Mouse (Mus musculus) small intestine, adult 2 months (tissue): ENCODE data around the gene Lrguk. TPM values are rescaled to one million over a fixed set of nuclear protein-coding genes. Genes with fewer than 3 reads are reported as not detected.

Experiments used
- H3K27ac ChIP-seq: fragments of 200-500 bp; 2 replicates; pipeline ENCODE4 v1.5.1; 2012; ENCODE audit warnings: low read depth, low read length, control low read depth, inconsistent platforms; ENCODE audit not compliant: insufficient read depth
- H3K27me3 ChIP-seq: fragments of 200-500 bp; 2 replicates; pipeline ENCODE4 v1.6.1; 2012; ENCODE audit warnings: mild to moderate bottlenecking, moderate library complexity, low read length, inconsistent platforms; ENCODE audit not compliant: control insufficient read depth, insufficient read depth
- H3K36me3 ChIP-seq: fragments of 200-500 bp; 2 replicates; pipeline ENCODE4 v1.6.1; 2012; ENCODE audit warnings: mild to moderate bottlenecking, low read length, control low read depth, inconsistent platforms; ENCODE audit not compliant: control insufficient read depth, insufficient read depth
- H3K4me1 ChIP-seq: fragments of 200-500 bp; 2 replicates; pipeline ENCODE4 v1.6.1; 2012; ENCODE audit warnings: low read length, inconsistent platforms, mixed read lengths; ENCODE audit not compliant: control insufficient read depth, insufficient read depth, insufficient read length
- H3K4me3 ChIP-seq: fragments of 200-500 bp; 2 replicates; pipeline ENCODE4 v1.5.1; 2012; ENCODE audit warnings: low read depth, mild to moderate bottlenecking, control low read depth, inconsistent platforms, low read length, moderate library complexity
- CTCF ChIP-seq: fragments of 200-500 bp; IDR thresholded peaks from 2 replicates; pipeline ENCODE4 v1.5.1; 2012; ENCODE audit warnings: low read depth, mild to moderate bottlenecking, control low read depth, inconsistent platforms, low read length, moderate library complexity, mixed read lengths; ENCODE audit not compliant: insufficient replicate concordance, insufficient read length; ENCODE audit errors: extremely low read depth
- POLR2A ChIP-seq: fragments of 200-500 bp; IDR thresholded peaks from 2 replicates; pipeline ENCODE4 v1.6.1; 2012; ENCODE audit warnings: low read depth, mild to moderate bottlenecking, control low read depth, inconsistent platforms, low read length, moderate library complexity
- WGBS: fragments of 180-500 bp; shearing (Covaris S2); methylation state at CpG from one replicate; pipeline ENCODE4 v1.1.7; 2018; 5-methylcytosine and 5-hydroxymethylcytosine counted together
- polyA plus RNA-seq: library from polyadenylated mRNA; depleted of rRNA; stranded (reverse); fragments of >200 nt; gene quantifications from 2 replicates; pipeline ENCODE4 v1.2.3, GENCODE M21; 2012; rRNA removed

The Lrguk gene
- polyA plus RNA-seq: not detected in 2 replicates

- WGBS: 6% methylated on average over 32 of the region's 32 CpGs
- no peaks in the 10 kb centered on the region for H3K36me3 ChIP-seq
- peak within 1 kb of the TSS; percentile 78 for H3K4me3 ChIP-seq
- TF ChIP-seq POLR2A (no peak), CTCF (0 out of 2 replicates have a peak, but pooled peaks have one; percentile 11)
- peaks cover 5% of the 10 kb centered on the region; the same call in 1 of the 2 replicates for H3K4me1 ChIP-seq
- no peak within 1 kb of the TSS for H3K27ac ChIP-seq
- no peaks in the 10 kb centered on the region for H3K27me3 ChIP-seq
Observed at GRCm38 (mm10) chr6:34028933-34029745, at the start of gene Lrguk. TSS of gene Lrguk (plus strand) at chr6:34029448.

GRCm38 (mm10) chr6:33982709-33983108, 46.5 kb upstream of the Lrguk start:
- Histone ChIP-seq H3K4me3 (no peak overlapping the region), H3K27me3 (no peaks in the 10 kb centered on the region), H3K4me1 (no peaks in the 10 kb centered on the region), H3K36me3 (no peaks in the 10 kb centered on the region), H3K27ac (no peak overlapping the region)
- TF ChIP-seq CTCF: no peak
- TF ChIP-seq POLR2A: no peak
- WGBS: 81% methylated on average over 9 of the region's 9 CpGs

GRCm38 (mm10) chr6:33987132-33987531, 42.1 kb upstream of the Lrguk start:
- 76% methylated on average over 5 of the region's 5 CpGs for WGBS
- Histone ChIP-seq H3K4me3 (no peak overlapping the region), H3K4me1 (no peaks in the 10 kb centered on the region), H3K36me3 (no peaks in the 10 kb centered on the region), H3K27ac (no peak overlapping the region), H3K27me3 (no peaks in the 10 kb centered on the region)
- TF ChIP-seq POLR2A: no peak
- no peak for TF ChIP-seq CTCF

GRCm38 (mm10) chr6:33992213-33993034, 36.8 kb upstream of the Lrguk start:
- Histone ChIP-seq H3K36me3 (no peaks in the 10 kb centered on the region), H3K4me3 (no peak overlapping the region), H3K27me3 (no peaks in the 10 kb centered on the region), H3K27ac (no peak overlapping the region), H3K4me1 (no peaks in the 10 kb centered on the region)
- 64% methylated on average over 24 of the region's 24 CpGs for WGBS
- TF ChIP-seq CTCF: no peak
- no peak for TF ChIP-seq POLR2A

- Histone ChIP-seq H3K4me3 (no peak overlapping the region), H3K27me3 (no peaks in the 10 kb centered on the region), H3K27ac (no peak overlapping the region), H3K36me3 (no peaks in the 10 kb centered on the region), H3K4me1 (no peaks in the 10 kb centered on the region)
- WGBS: 65% methylated on average over 6 of the region's 6 CpGs
- no peak for TF ChIP-seq CTCF
- TF ChIP-seq POLR2A: no peak
Observed at GRCm38 (mm10) chr6:33993842-33994241, 35.4 kb upstream of the Lrguk start.

GRCm38 (mm10) chr6:33998590-33998989, 30.7 kb upstream of the Lrguk start:
- TF ChIP-seq CTCF (no peak), POLR2A (no peak)
- 33% methylated on average over 4 of the region's 4 CpGs for WGBS
- Histone ChIP-seq H3K27me3 (no peaks in the 10 kb centered on the region), H3K4me1 (no peaks in the 10 kb centered on the region), H3K27ac (no peak overlapping the region), H3K4me3 (no peak overlapping the region), H3K36me3 (no peaks in the 10 kb centered on the region)

GRCm38 (mm10) chr6:33999530-33999929, 29.7 kb upstream of the Lrguk start:
- H3K27me3 ChIP-seq: no peaks in the 10 kb centered on the region
- TF ChIP-seq CTCF: no peak
- TF ChIP-seq POLR2A: no peak
- H3K27ac ChIP-seq: no peak overlapping the region
- H3K4me1 ChIP-seq: no peaks in the 10 kb centered on the region
- WGBS: 56% methylated on average over 7 of the region's 7 CpGs
- H3K36me3 ChIP-seq: no peaks in the 10 kb centered on the region
- H3K4me3 ChIP-seq: no peak overlapping the region
